Mouse (Mus musculus) CH12.LX (cell line): Measurements from ENCODE around the gene Mapkapk2.

Experiments
- CHD2 ChIP-seq: IDR thresholded peaks from 2 replicates; pipeline ENCODE4 v1.6.1; 2011; ENCODE audit warnings: low read length, improper control_type of control experiment
- CTCF ChIP-seq, 2 experiments: IDR thresholded peaks in 1 of 2; conservative IDR thresholded peaks in 1 of 2; 2 replicates each; pipeline ENCODE4 v1.5.1; 2011 to 2012; ENCODE audit warnings: low read depth in 2 of 2, low read length in 2 of 2, improper control_type of control experiment in 1 of 2, inconsistent platforms in 1 of 2, mild to moderate bottlenecking in 1 of 2, moderate library complexity in 1 of 2
- ELF1 ChIP-seq: IDR thresholded peaks from 2 replicates; pipeline ENCODE4 v1.6.1; 2014; ENCODE audit warnings: low read depth, mild to moderate bottlenecking, inconsistent platforms, low read length, improper control_type of control experiment
- HCFC1 ChIP-seq: IDR thresholded peaks from 2 replicates; pipeline ENCODE4 v1.6.1; 2012; ENCODE audit warnings: low read depth, mild to moderate bottlenecking, inconsistent platforms, low read length, improper control_type of control experiment
- MAZ ChIP-seq: IDR thresholded peaks from 2 replicates; pipeline ENCODE4 v1.6.1; 2012; ENCODE audit warnings: low read depth, mild to moderate bottlenecking, inconsistent platforms, low read length, improper control_type of control experiment, moderate library complexity
- POLR2A ChIP-seq: IDR thresholded peaks from 2 replicates; pipeline ENCODE4 v1.6.1; 2011; ENCODE audit warnings: low read depth, mild to moderate bottlenecking, improper control_type of control experiment, low read length
- POLR2AphosphoS2 ChIP-seq: IDR thresholded peaks from 2 replicates; pipeline ENCODE4 v1.6.1; 2011; ENCODE audit warnings: low read depth, low read length, improper control_type of control experiment
- RAD21 ChIP-seq: IDR thresholded peaks from 2 replicates; pipeline ENCODE4 v1.6.1; 2011; ENCODE audit warnings: low read depth, mild to moderate bottlenecking, low read length, improper control_type of control experiment, moderate library complexity
- SIN3A ChIP-seq: IDR thresholded peaks from 2 replicates; pipeline ENCODE4 v1.6.1; 2012; ENCODE audit warnings: low read length, improper control_type of control experiment, inconsistent platforms
- USF1 ChIP-seq: IDR thresholded peaks from 2 replicates; pipeline ENCODE4 v1.6.1; 2014; ENCODE audit warnings: low read depth, mild to moderate bottlenecking, inconsistent platforms, low read length, improper control_type of control experiment
- ZC3H11A ChIP-seq: IDR thresholded peaks from 2 replicates; pipeline ENCODE4 v1.6.1; 2012; ENCODE audit warnings: low read depth, mild to moderate bottlenecking, inconsistent platforms, low read length, improper control_type of control experiment

DNA sequence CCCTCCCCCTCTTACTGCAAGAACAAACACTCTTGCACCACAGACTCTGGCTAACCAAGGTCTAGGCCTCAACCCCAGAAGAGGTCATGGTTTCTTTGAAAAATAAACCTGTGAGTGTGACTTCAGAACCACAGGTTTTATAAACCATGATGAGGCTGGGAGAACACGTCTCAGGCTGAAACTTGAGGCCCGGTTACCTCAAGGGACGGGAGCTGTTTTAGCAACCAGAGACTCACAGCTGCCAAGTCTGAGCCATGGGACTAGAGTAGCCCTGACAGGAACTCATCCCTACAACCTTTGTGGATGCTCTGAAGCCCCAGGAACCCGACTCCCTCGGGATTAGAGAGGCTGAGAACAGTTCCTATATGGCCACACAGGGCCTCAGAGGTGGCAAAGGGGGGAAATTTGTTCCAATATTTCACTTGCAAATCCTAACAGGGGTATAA lies 48.2 kb downstream of the Mapkapk2 start:
- TF ChIP-seq USF1 (no peak), ZC3H11A (no peak), HCFC1 (peak; percentile 32; the same call in 1 of the 2 replicates), POLR2AphosphoS2 (peak; percentile 86; the same call in 1 of the 2 replicates), MAZ (peak; percentile 38; the same call in 1 of the 2 replicates), SIN3A (peak; percentile 76; the same call in 1 of the 2 replicates), CTCF (conservative IDR thresholded peaks at IDR 0.05 in 1 of 2, IDR thresholded peaks at IDR 0.05 in 1 of 2; ENCODE audit: low read depth in 2 of 2, low read length in 2 of 2) (no peak), ELF1 (no peak), POLR2A (peak; percentile 41; the same call in 1 of the 2 replicates), RAD21 (no peak), CHD2 (peak; percentile 89)
